Mouse (Mus musculus): ENCODE measurements around the gene Cadm1. TPM values are rescaled to one million over a fixed set of nuclear protein-coding genes. Genes with fewer than 3 reads are reported as not detected.

Cadm1 gene
- polyA plus RNA-seq (2021) = 86.8 TPM

DNA sequence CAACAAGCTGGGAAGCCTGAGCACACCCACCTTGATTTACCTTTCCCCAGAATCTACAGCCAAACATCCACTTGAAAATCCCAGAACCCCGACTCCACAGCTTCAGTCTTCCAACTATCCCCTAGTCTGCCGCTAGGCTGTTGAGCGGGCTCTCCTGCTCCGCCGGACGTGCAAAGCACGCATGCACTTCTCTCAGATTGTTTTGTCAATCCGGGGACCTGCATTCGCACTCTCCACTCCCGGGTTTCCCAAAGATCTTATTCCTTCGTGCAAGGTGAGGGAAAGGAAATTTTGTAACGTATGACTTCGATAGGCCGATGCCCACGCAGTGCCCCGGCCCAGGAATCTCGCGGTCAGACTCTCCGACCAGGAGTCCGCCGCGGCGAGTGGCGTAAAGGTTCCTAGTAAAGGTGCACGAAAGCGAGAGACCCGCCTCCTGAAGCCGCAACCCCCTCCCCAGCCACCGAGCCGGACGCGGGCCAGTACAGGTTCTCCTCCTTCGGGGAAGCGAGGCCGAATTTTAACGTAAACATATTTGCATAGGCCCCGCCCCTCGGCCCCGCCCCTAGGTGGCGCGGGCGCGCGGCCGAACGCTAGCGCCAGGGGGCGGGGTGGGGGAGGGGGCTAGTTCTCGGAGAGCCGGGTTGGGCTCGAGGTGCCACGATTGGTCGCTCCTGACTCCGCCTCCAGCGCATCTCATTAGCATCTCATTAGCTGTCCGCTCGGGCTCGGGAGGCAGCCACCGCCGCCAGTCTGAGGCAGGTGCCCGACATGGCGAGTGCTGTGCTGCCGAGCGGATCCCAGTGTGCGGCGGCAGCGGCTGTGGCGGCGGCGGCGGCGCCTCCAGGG lies at the start of gene Cadm1:
TSS of gene Cadm1 (plus strand) at position 572 of the 849 bp plus-strand sequence.
- POLR2A ChIA-PET = interaction anchor here (1.0 to 1.7 kb wide), 5 partner anchors 9 to 178 kb away, joined by 3 to 5 read pairs (median 3); no protein-coding TSS in a partner anchor
- ATAC-seq = peak; percentile 95
- TF ChIP-seq CTCF (IDR thresholded peaks at IDR 0.05) = no peak
- peak; percentile 89 for DNase-seq (ENCODE audit: low read depth, low spot score)
- in situ Hi-C loops (cut with MboI; ENCODE audit: low pct_unique_long_range_greater_than_20kb) = loop anchor here (5.0 to 25.0 kb wide), 4 partner anchors 57 to 793 kb away; no protein-coding TSS in a partner anchor
- no peaks in the 10 kb centered on the region for H3K27me3 ChIP-seq
- CTCF ChIA-PET = interaction anchor here (0.7 to 0.9 kb wide), 2 partner anchors 151 to 170 kb away, joined by 3 read pairs; no protein-coding TSS in a partner anchor

DNA sequence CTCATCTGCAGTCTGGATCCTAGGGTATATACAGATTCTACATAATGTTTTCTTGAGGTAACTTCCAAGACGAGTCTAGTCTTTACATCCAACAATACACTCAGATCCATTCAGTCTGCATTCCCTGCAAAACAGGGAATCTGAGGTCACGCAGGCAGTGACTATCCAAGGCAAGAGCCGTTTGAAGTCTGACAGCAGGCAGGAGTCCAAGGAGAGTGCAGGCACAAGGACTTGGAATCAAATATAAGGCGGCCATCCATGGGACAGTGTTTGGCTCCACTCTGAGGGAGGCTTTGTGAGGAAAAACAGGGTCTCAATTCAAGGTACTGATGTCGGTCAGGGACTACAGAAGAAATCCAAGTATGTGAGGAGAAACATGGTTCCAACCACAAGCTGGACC lies 45.5 kb upstream of the Cadm1 start:
- ATAC-seq (no peak), DNase-seq (ENCODE audit: low read depth, low spot score) (no peak)
- CTCF ChIA-PET = no interaction called here
- POLR2A ChIA-PET = no interaction called here
- in situ Hi-C loops (cut with MboI; ENCODE audit: low pct_unique_long_range_greater_than_20kb) = no loop called here
- no peaks in the 10 kb centered on the region for H3K27me3 ChIP-seq
- TF ChIP-seq CTCF (IDR thresholded peaks at IDR 0.05) = no peak

DNA sequence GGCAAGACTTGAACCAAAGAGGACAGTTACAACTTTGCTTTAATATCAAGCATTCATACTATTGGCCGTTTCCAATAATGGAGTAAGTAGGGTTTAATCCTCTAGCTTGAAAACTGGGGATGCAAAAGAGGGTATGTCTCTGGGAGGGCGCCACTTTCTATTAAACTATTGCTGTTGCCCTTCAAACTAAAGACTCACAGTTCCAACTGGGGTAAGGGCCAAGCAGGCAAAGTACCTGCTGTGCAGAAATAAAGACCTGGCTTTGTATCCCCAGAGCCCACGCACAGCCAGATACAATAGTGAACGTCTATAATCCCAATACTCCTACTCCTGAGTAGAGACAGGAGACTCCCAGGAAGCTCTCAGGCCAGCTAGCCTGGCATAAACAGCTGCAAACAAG lies 44.8 kb upstream of the Cadm1 start:
- TF ChIP-seq CTCF (IDR thresholded peaks at IDR 0.05) = no peak

DNA sequence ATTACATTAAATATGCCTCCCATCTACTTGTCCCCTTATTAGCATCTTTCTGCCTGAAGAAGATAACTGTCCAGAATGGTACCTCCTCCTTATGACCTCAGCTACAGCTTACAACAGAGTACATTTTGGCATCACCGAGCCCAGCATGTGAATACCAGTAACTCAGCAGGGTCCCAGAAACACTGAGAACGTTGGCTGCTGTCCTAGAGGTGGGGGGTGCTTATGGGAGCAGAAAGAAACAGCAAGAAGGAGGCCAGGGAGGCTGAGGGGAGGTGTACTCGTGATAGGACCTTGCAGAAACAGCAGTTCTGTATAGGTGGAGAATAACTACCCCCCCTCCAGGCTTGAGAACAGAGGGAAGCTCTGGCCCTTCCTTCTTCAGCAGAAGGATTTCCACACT lies 30.2 kb upstream of the Cadm1 start:
- in situ Hi-C loops (cut with MboI; ENCODE audit: low pct_unique_long_range_greater_than_20kb) = no loop called here
- ChIA-PET POLR2A (no interaction called here), CTCF (no interaction called here)
- peaks cover 12% of the 10 kb centered on the region for H3K27me3 ChIP-seq
- TF ChIP-seq CTCF (IDR thresholded peaks at IDR 0.05) = no peak
- ATAC-seq = no peak
- no peak for DNase-seq (ENCODE audit: low read depth, low spot score)

More for the DNA sequence above, 44.8 kb upstream of the Cadm1 start:
- CTCF ChIA-PET = no interaction called here
- H3K27me3 ChIP-seq = no peaks in the 10 kb centered on the region
- in situ Hi-C loops (cut with MboI; ENCODE audit: low pct_unique_long_range_greater_than_20kb) = no loop called here
- DNase-seq (ENCODE audit: low read depth, low spot score) (no peak), ATAC-seq (no peak)
- POLR2A ChIA-PET = interaction anchor here (0.5 to 0.6 kb wide), 2 partner anchors 34 to 388 kb away, joined by 3 to 5 read pairs; no protein-coding TSS in a partner anchor

DNA sequence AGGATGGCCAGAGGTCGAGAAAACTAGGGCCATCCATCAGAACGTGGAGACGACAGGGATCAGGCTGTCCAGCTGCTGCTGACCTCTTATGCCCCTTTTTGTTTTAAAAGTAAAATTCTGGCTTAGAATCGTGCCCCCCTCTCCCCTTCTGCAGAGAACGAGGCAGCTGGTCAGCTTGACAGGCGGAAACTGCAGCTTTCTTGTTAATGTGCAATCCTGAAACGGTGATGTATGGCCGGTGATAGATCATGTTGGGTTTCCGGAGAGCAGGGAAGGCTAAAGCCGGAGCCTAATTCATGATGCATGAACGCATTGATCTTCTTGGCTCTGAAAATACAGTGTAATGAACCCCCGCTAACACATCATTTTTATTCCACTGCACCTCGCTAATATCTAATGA lies 24.0 kb upstream of the Cadm1 start:
- CTCF ChIA-PET = no interaction called here
- POLR2A ChIA-PET = no interaction called here
- ATAC-seq = no peak

DNA sequence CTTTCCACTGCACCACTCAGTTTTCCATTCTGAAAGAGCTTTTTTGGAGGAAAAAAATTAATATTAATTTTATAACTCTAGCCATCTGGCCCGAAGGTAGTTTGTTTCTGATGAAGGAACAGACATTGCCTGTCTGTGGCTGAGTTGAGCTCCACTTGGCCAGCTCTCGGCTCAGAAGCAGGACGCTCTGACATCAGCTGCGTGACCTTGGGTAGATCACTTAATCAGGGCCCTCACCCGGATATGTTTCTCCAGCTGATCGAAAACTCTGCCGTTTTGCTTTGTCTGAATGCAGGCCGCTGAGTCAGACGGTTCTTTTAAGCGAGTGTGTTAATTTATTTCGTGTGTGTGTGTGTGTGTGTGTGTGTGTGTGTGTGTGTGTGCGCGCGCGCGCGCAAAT lies 23.1 kb upstream of the Cadm1 start:
- in situ Hi-C loops (cut with MboI; ENCODE audit: low pct_unique_long_range_greater_than_20kb) = no loop called here
- DNase-seq (ENCODE audit: low read depth, low spot score) (no peak), ATAC-seq (no peak)
- TF ChIP-seq CTCF (IDR thresholded peaks at IDR 0.05) = no peak
- CTCF ChIA-PET = no interaction called here
- H3K27me3 ChIP-seq = peaks cover 3% of the 10 kb centered on the region
- POLR2A ChIA-PET = no interaction called here

More for the DNA sequence above, 24.0 kb upstream of the Cadm1 start:
- in situ Hi-C loops (cut with MboI; ENCODE audit: low pct_unique_long_range_greater_than_20kb) = no loop called here
- TF ChIP-seq CTCF (IDR thresholded peaks at IDR 0.05) = no peak
- no peak for DNase-seq (ENCODE audit: low read depth, low spot score)
- peaks cover 10% of the 10 kb centered on the region for H3K27me3 ChIP-seq

DNA sequence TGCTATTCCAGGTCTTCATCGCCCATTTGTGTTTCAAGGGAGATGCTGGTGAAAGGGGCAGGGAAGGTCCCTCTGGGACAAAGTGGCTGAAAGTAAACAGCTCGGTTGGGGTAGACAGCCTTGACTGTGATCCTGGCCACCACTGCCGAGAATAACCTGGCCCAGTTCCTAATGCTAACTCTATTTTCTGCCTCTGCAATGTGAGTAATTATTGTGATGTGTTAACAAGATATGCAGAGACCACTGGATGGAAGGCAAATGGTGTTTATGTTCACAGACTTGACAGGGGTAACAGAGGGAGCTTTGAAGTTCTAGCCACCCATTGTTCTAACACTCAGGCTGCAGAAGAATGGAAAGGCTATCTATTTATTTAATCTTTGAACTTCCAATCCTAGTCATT lies 21.9 kb upstream of the Cadm1 start:
- in situ Hi-C loops (cut with MboI; ENCODE audit: low pct_unique_long_range_greater_than_20kb) = no loop called here
- DNase-seq (ENCODE audit: low read depth, low spot score) (no peak), ATAC-seq (no peak)
- ChIA-PET CTCF (no interaction called here), POLR2A (no interaction called here)
- TF ChIP-seq CTCF (IDR thresholded peaks at IDR 0.05) = no peak
- peaks cover 3% of the 10 kb centered on the region for H3K27me3 ChIP-seq

DNA sequence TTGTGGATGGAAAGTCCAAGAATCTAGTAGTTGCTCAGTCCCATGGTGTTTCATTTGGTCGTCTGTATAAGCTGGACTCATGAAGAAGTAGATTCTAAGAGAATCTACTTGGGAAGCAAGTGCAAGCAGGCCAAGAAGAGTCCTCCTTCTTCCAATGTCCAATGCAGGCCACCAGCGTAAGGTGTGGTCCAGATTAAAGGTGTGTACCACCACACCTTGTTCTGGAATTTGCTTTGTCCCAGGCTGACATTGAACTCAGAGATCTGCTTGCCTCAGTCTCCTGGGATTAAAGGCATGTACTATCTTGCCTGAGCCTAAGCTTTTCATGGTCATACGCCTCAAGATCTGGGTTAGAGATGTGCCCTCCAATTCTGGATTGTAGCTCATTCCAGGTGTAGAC lies 17.5 kb upstream of the Cadm1 start:
- DNase-seq (ENCODE audit: low read depth, low spot score) (no peak), ATAC-seq (no peak)
- in situ Hi-C loops (cut with MboI; ENCODE audit: low pct_unique_long_range_greater_than_20kb) = no loop called here
- TF ChIP-seq CTCF (IDR thresholded peaks at IDR 0.05) = no peak
- POLR2A ChIA-PET = no interaction called here
- CTCF ChIA-PET = interaction anchor here (0.9 kb wide), 1 partner anchor 9 kb away, joined by 3 read pairs; no protein-coding TSS in a partner anchor
- no peaks in the 10 kb centered on the region for H3K27me3 ChIP-seq

DNA sequence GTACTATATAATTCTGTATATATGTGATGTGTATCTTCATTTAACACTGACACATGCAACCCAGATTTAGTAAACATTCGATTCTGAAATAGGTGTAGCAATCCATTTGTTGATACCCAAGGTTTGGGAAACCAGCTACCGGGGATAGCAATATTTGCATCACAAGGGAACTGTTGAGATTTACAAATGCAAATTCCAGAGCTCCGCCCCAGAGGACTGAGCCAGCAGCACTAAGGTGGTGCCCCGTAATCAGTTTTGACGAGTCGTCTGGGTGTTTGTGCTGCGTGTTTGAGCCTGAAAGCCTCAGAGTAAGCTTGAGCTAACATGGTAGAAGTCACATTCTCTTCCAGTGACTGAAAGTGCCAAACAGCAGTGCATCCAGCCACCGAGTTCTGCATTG lies 15.7 kb upstream of the Cadm1 start:
- no peak for TF ChIP-seq CTCF (IDR thresholded peaks at IDR 0.05)
- DNase-seq (ENCODE audit: low read depth, low spot score) (no peak), ATAC-seq (no peak)
- in situ Hi-C loops (cut with MboI; ENCODE audit: low pct_unique_long_range_greater_than_20kb) = no loop called here
- ChIA-PET CTCF (interaction anchor here (1.4 kb wide), 1 partner anchor 10 kb away, joined by 6 read pairs; no protein-coding TSS in a partner anchor), POLR2A (no interaction called here)
- H3K27me3 ChIP-seq = peaks cover 7% of the 10 kb centered on the region

DNA sequence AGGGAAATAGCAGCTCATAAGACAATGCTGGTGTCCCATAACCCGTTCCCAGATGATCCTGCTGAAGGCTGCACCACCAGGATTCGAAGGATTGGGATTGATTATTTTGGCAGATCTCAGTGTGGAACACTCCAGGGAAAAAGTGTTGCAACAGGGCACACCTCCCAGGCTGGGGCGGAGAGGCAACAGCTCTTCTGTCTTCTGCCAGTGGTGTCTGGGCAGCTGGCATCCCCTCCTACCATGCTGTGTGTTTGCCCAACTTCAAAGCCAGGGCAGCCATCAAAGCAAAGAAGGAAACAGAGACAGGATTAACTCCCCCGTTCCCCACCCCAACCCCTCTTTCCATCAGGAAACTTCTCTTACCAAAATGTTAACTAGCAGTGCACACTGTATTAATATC lies 13.7 kb upstream of the Cadm1 start:
- POLR2A ChIA-PET = no interaction called here
- DNase-seq (ENCODE audit: low read depth, low spot score) (no peak), ATAC-seq (no peak)
- peaks cover 7% of the 10 kb centered on the region for H3K27me3 ChIP-seq
- in situ Hi-C loops (cut with MboI; ENCODE audit: low pct_unique_long_range_greater_than_20kb) = no loop called here
- TF ChIP-seq CTCF (IDR thresholded peaks at IDR 0.05) = no peak
- CTCF ChIA-PET = no interaction called here

DNA sequence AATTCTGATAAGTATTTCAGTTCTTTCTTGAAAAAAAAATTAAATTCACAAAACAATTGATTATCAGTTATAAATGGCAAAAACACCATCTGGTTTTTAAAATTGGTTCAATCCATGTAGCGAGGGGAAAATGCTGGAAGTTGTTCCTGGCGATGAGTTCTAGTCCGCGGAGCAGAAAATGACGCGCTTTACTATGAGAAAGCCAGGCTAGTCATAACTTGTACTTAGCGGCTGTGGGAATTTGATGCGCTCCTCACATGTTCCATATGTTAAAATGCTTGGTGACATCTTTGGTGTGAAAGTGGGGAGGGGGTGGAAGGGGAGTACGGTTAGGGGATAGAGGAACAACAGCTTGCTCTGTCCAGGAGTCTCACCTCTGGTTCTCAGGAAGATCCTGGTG lies 2.7 kb upstream of the Cadm1 start:
- in situ Hi-C loops (cut with MboI; ENCODE audit: low pct_unique_long_range_greater_than_20kb) = loop anchor here (10.0 to 25.0 kb wide), 2 partner anchors 402 to 790 kb away; no protein-coding TSS in a partner anchor
- no peak for TF ChIP-seq CTCF (IDR thresholded peaks at IDR 0.05)
- ChIA-PET CTCF (no interaction called here), POLR2A (no interaction called here)
- ATAC-seq (no peak), DNase-seq (ENCODE audit: low read depth, low spot score) (no peak)
- H3K27me3 ChIP-seq = no peaks in the 10 kb centered on the region

All from Patski (cell line).